Mouse (Mus musculus) urinary bladder, postnatal 14 days (tissue): ENCODE measurements around the gene Prkab1.
A peak's percentile ranks its signal among the peaks of the same experiment; 100 is the strongest.

Experiments
- DNase-seq: peaks from one replicate; pipeline ENCODE4 v3.0.0; 2021; ENCODE audit warnings: low spot score

Gene Prkab1

GRCm38 (mm10) chr5:116017391-116017790 lies 6.9 kb downstream of the Prkab1 start:
- no peak for DNase-seq

GRCm38 (mm10) chr5:116016542-116016941 lies 7.8 kb downstream of the Prkab1 start:
- DNase-seq = no peak

- no peak for DNase-seq
Observed at GRCm38 (mm10) chr5:116014237-116014636, 10.1 kb downstream of the Prkab1 start.

GRCm38 (mm10) chr5:116013821-116014220 lies 10.5 kb downstream of the Prkab1 start:
- DNase-seq = no peak

GRCm38 (mm10) chr5:116012503-116012902 lies 11.8 kb downstream of the Prkab1 start:
- no peak for DNase-seq

GRCm38 (mm10) chr5:116011700-116012099 lies 12.6 kb downstream of the Prkab1 start:
- DNase-seq = no peak

- DNase-seq = no peak
Observed at GRCm38 (mm10) chr5:116009884-116010627, 14.3 kb downstream of the Prkab1 start.

- peak; percentile 60 for DNase-seq
Observed at GRCm38 (mm10) chr5:116009091-116009851, 15.0 kb downstream of the Prkab1 start.

- no peak for DNase-seq
Observed at GRCm38 (mm10) chr5:116007723-116008122, 16.6 kb downstream of the Prkab1 start.

- no peak for DNase-seq
Observed at GRCm38 (mm10) chr5:116006324-116007099, 17.8 kb downstream of the Prkab1 start.

GRCm38 (mm10) chr5:116004271-116004670 lies 20.0 kb downstream of the Prkab1 start:
- DNase-seq = no peak

GRCm38 (mm10) chr5:116003825-116004224 lies 20.5 kb downstream of the Prkab1 start:
- no peak for DNase-seq

- no peak for DNase-seq
Observed at GRCm38 (mm10) chr5:116003154-116003553, 21.2 kb downstream of the Prkab1 start.

- DNase-seq = no peak
Observed at GRCm38 (mm10) chr5:115997376-115997775, 26.9 kb downstream of the Prkab1 start.

- DNase-seq = no peak
Observed at GRCm38 (mm10) chr5:115994101-115994500, 30.2 kb downstream of the Prkab1 start.

- no peak for DNase-seq
Observed at GRCm38 (mm10) chr5:115991717-115992116, 32.6 kb downstream of the Prkab1 start.

GRCm38 (mm10) chr5:115987284-115987683 lies 37.0 kb downstream of the Prkab1 start:
- DNase-seq = no peak

- DNase-seq = no peak
Observed at GRCm38 (mm10) chr5:115985101-115985500, 39.2 kb downstream of the Prkab1 start.

- DNase-seq = no peak
Observed at GRCm38 (mm10) chr5:115984392-115984791, 39.9 kb downstream of the Prkab1 start.

GRCm38 (mm10) chr5:115982671-115983373 lies 41.5 kb downstream of the Prkab1 start:
- peak; percentile 63 for DNase-seq

GRCm38 (mm10) chr5:115980537-115980936 lies 43.8 kb downstream of the Prkab1 start:
- DNase-seq = no peak

GRCm38 (mm10) chr5:115979134-115979696 lies 45.1 kb downstream of the Prkab1 start:
- no peak for DNase-seq
